Mouse (Mus musculus) heart, postnatal 0 days (tissue): Measurements from ENCODE around the gene Tgm2.

Experiments used
- CTCF ChIP-seq: IDR thresholded peaks from 2 replicates; pipeline ENCODE4 v1.5.1; 2016; ENCODE audit warnings: antibody characterized with exemption, control low read depth, low read depth
- EP300 ChIP-seq: IDR thresholded peaks from 2 replicates; pipeline ENCODE4 v1.6.1; 2016; ENCODE audit warnings: antibody characterized with exemption, low read depth

DNA sequence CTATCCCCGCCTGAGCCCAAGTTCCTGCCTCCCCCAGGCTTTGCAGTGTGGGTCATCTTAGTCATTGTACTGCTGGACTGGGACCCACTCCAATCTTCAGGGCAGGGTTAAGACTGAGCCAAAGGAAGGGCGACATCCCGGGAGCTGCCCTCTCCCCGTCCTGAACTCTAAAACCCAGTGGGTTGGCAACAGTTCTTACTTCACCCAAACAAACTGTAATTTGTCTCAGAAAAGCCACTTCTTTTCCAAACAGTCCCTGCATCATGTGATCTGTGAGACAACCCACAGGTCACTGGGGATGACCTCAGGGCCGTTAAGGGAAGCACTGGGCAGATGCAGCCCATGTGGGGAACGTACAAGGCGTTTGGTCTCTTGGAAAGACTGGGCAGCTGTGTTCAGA is 10.0 kb downstream of the Tgm2 start:
- TF ChIP-seq CTCF (no peak), EP300 (no peak)
